Mouse (Mus musculus): Measurements from ENCODE around the gene Gas2l1.

The Gas2l1 gene

GRCm38 (mm10) chr11:5064282-5065055 is 658 bp downstream of the Gas2l1 start:
- no peak for DNase-seq (ENCODE audit: low spot score in 2 of 2)

DNA sequence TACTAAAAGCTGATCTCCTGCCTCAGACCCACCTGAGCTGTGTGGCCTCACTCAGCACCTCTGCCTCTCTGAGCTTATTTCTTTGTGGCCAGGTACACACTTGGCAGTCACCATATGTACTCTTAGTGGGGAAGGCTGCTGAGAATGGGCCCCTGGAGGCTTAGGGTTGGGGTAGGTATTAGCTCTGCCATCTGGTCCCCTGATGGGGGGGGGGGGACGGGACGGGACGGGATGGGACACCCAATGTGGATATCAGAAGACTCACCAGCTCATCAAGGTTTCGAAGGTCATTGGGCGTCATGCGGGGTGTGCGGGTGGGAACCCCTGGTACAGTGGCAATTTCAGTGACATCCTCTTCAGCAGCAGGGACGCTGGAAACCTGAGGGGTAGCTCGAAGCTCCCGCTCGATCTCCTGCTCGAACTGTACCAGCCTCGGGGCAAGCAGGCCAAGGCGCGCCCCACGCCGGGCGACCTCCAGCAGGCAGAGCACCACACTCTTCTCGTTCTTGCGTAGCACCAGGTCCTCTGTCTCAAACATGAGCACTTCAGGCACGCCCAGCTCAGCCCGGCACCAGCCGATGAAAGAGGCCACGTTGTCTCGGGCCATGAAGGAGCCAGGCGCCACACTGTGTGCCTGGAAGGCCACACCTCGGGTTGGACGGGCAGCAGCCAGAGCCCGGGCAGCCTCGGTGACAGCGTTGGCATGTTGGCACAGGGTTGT is 1.4 kb downstream of the Gas2l1 start:
- peak in 1 of 2 experiments; percentile 68 for DNase-seq (ENCODE audit: low spot score in 2 of 2)

DNA sequence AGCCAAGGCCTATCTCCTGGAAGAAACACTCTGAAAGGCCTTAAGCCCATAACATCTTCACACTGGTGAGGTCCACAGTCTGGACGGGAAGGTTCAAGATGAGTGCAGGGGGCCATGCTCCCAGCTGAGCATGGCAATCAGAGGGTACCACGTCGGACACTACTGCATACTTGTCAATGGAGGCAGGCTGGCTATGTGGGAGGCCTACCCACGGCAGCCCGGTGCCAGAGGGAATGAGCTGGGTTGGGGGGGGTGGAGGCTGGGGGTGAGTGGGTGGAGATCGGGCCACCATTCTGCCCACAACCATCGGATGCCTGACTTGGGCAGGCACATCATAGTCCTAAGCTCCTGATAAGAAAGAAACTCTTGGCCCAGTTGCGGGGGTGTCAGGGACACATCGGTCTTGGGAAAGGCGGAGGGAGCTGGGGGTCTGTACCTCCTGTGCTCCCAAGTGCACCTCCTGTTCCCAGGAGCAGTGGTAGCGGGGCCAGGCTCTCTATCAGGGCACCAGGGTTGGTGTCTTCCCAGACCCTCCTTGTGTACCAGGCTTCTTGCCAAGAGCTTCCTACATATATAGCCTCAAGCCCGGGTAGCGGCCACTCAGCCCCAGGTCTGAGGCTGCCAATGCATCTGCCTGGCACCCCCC is 2.1 kb downstream of the Gas2l1 start:
- peak in 1 of 2 experiments; percentile 65 for DNase-seq (ENCODE audit: low spot score in 2 of 2)

DNA sequence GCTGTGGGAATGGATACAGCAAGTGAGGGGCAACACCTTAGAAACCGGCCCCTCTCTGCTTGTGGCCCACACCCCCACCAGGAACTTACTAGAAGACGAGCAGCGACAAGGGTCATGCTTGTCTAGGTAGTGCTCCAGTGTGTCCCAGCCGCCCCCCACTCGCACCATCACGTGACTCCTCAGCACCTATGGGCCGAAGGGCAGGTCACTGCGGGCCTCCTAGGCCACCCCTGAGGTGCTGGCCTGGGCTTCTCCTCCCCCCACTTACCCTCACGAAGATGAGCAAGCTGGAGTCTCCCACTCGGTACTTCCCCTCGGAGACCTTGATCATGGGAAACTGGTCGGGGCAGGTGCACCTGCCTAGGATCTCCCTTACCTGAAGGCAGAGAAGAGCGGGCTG is 2.8 kb downstream of the Gas2l1 start:
- DNase-seq (ENCODE audit: low spot score in 2 of 2): peak in 1 of 2 experiments; percentile 66

GRCm38 (mm10) chr11:5061413-5062139 is 3.6 kb downstream of the Gas2l1 start:
- peak; percentile 64 to 77 for DNase-seq (ENCODE audit: low spot score in 2 of 2)

- peak in 1 of 2 experiments; percentile 75 for DNase-seq (ENCODE audit: low spot score in 2 of 2)
Observed at GRCm38 (mm10) chr11:5060756-5061412, 4.2 kb downstream of the Gas2l1 start.

GRCm38 (mm10) chr11:5059704-5060156 is 5.4 kb downstream of the Gas2l1 start:
- DNase-seq (ENCODE audit: low spot score in 2 of 2): peak in 1 of 2 experiments; percentile 77

DNA sequence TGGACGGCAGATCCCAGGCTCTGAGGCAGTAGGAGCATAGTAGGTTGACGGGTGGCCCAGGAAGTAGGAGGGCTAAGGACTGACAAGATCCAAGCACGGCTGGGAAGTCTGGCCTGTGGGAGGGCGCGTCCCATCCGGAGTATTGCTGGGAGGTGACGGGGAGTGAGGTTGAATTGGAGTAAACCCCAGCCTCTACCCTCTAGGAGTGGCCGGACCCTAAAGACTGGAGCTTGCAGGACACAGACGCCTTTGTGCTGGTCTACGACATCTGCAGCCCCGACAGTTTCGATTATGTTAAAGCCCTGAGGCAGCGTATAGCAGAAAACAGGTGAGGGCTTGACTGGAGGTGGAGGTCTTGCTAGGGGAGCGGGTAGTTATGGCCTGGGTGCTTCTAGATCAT is 5.9 kb downstream of the Gas2l1 start:
- peak in 1 of 2 experiments; percentile 65 for DNase-seq (ENCODE audit: low spot score in 2 of 2)

- DNase-seq (ENCODE audit: low spot score in 2 of 2): peak in 1 of 2 experiments; percentile 64
Observed at GRCm38 (mm10) chr11:5058783-5059182, 6.3 kb downstream of the Gas2l1 start.

GRCm38 (mm10) chr11:5057856-5058641 is 7.1 kb downstream of the Gas2l1 start, which contains the start of gene Rasl10a:
Gene Rasl10a (plus strand): TSS chr11:5058128.
- peak; percentile 63 to 81 for DNase-seq (ENCODE audit: low spot score in 2 of 2)

DNA sequence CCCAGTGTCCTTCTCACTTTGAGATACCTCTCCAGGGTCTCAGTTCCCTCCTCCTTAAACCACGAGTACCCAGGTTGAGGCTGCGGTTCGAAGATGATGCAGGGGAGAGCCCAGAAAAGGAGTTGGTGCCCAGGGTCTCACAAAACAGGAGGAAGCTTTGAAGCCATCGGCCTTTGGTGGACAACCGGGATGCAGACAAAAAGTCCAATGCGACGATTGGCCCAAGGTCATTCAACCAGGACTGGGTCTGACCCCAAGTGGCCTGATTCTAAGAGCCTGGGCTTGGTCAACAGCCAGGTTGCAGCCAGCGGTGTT is 7.6 kb downstream of the Gas2l1 start:
- DNase-seq (ENCODE audit: low spot score in 2 of 2): no peak

- DNase-seq (ENCODE audit: low spot score in 2 of 2): no peak
Observed at GRCm38 (mm10) chr11:5057064-5057463, 8.1 kb downstream of the Gas2l1 start.

GRCm38 (mm10) chr11:5055945-5056938 is 8.9 kb downstream of the Gas2l1 start:
- no peak for DNase-seq (ENCODE audit: low spot score in 2 of 2)

DNA sequence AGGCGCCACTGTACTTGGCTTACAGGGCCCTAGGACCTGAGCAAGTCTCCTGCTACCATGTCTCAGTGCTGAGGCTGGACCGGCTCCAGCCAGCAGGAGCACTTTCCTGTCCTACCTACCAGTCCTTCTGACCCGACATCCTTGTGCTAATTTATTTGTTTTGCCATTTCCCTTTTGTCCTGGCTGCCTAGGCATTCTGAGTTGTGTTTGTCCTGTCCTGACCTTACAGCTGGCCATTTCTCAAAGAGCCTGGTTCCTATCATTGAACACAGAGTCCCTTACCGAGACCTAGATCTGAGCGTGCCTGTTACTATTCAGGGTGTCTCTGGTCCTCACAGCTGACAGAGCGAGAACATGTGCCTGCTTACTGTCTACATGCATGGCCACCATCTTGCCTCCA is 10.3 kb downstream of the Gas2l1 start:
- no peak for DNase-seq (ENCODE audit: low spot score in 2 of 2)

- DNase-seq (ENCODE audit: low spot score in 2 of 2): no peak
Observed at GRCm38 (mm10) chr11:5054151-5054550, 11.0 kb downstream of the Gas2l1 start.

DNA sequence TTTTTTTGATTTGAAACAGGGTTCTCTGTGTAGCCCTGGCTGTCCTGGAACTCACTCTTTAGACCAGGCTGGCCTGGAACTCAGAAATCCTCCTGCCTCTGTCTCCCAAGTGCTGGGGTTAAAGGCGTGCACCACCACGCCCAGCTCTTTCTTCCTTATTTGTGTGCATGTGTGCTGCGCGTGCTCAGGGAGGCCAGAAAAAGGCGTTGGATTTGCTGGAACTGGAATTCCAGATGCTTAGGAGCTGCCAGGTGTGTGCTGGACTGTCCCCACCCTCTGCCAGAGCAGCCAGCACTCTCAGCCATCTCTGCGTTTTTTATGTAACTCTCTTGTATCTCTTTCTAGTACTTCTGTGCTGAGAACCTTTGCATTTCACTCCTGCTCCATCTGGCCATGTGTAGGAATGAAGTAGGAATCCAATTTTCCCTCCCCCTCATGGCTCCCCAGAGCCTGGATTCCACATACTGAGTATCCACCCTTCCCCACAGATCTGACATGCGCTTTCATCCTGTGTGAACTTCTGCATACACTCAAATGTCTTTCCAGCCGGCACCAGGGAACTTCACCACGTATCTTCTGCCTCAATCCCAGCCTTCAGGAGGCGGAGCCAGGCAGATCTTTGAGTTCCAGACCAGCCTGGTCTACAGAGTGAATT is 12.8 kb downstream of the Gas2l1 start:
- DNase-seq (ENCODE audit: low spot score in 2 of 2): no peak

GRCm38 (mm10) chr11:5051629-5052028 is 13.5 kb downstream of the Gas2l1 start:
- no peak for DNase-seq (ENCODE audit: low spot score in 2 of 2)

DNA sequence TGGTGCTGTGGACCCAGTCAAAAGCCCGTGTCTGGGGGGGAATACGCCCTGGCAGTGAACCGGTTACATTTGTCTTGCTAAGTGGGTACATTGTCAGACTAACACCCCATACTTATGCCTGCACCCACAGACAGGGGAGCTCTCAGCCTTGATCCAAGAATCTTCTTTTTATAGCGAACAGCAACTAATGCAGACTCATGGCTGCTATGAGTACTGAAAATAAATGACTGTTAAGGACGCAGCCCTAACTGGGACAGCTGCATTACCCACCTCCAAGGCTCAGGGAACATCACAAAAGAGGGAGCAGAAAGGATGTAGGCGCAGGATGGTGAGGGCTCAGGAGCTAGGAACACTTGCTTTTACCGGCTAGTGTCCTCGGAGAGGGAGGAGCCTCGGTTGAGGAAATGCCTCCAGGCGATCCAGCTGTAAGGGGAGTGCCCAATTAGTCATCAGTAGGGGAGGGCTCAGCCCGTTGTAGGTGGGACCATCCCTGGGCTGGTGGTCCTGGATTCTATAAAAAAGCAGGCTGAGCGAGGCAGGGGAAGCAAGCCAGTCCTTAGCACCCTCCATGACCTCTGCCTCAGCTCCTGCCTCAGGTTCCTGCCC is 18.7 kb downstream of the Gas2l1 start:
- no peak for DNase-seq (ENCODE audit: low spot score in 2 of 2)

Data from spleen, postnatal 4 days (tissue).